Comparison of ENCODE assay signal across 20 mouse cellular contexts in genomic region chr15:98866501-98866900, GRCm38 (mm10). TPM values are rescaled to one million over a fixed set of nuclear protein-coding genes. Genes with fewer than 3 reads are reported as not detected.
"Had no signal": no experiment of that assay in that cellular context is flagged by ENCODE, and none has a peak within 500 bp of the region (broad histone marks: within the 10 kb centered on the region; RNA-seq: fewer than 3 reads in every experiment).

No protein-coding gene starts in this region.

- H3K27me3 ChIP-seq: liver, embryonic 15.5 days; midbrain, embryonic 12.5 days; neural tube, embryonic 13.5 days; neural tube, embryonic 15.5 days had no signal

- ATAC-seq: midbrain, embryonic 16.5 days had no signal

- H3K27ac ChIP-seq: liver, embryonic 15.5 days; midbrain, embryonic 10.5 days; midbrain, embryonic 12.5 days; neural tube, embryonic 13.5 days; neural tube, embryonic 15.5 days had no signal

- H3K4me3 ChIP-seq: liver, embryonic 15.5 days; midbrain, embryonic 12.5 days; myocyte; neural tube, embryonic 13.5 days had no signal

- H3K4me2 ChIP-seq: midbrain, embryonic 12.5 days had no signal

- H3K9me3 ChIP-seq: liver, embryonic 15.5 days; midbrain, embryonic 10.5 days; midbrain, embryonic 12.5 days; neural tube, embryonic 13.5 days; neural tube, embryonic 15.5 days had no signal

- H3K9ac ChIP-seq: liver, embryonic 15.5 days; lung, embryonic 14.5 days; neural tube, embryonic 13.5 days had no signal

- DNase-seq: lung, adult 18-20 months; lung, embryonic 14.5 days; midbrain, embryonic 14.5 days; retina, postnatal 1 day; right cerebral cortex, adult 18-20 months; right cerebral cortex, postnatal 25 days; right cerebral cortex, postnatal 4 days; spleen, adult 18-20 months; thymus, adult 18-20 months; thymus, postnatal 14 days; thymus, postnatal 36 days had no signal

RNA-seq across cellular contexts. Expression of gene Dhh, which starts 31.8 kb away (rescaled TPM):
- total RNA-seq: megakaryocyte, adult 5-6 weeks; megakaryocyte-erythroid progenitor cell, adult 5-6 weeks had no signal
